Mouse (Mus musculus) olfactory bulb, adult 2 months (tissue): ENCODE measurements around the gene Abhd16a. TPM values are rescaled to one million over a fixed set of nuclear protein-coding genes. Genes with fewer than 3 reads are reported as not detected.

ENCODE experiments used
- H3K27ac ChIP-seq: fragments of 200-500 bp; 2 replicates; pipeline ENCODE4 v1.5.1; 2012; ENCODE audit warnings: low read depth, low read length; ENCODE audit not compliant: insufficient read depth
- H3K4me1 ChIP-seq: fragments of 200-500 bp; 2 replicates; pipeline ENCODE4 v1.6.1; 2012; ENCODE audit warnings: low read length; ENCODE audit not compliant: control insufficient read depth, insufficient read depth
- H3K4me3 ChIP-seq: fragments of 200-500 bp; 2 replicates; pipeline ENCODE4 v1.5.1; 2012; ENCODE audit warnings: mild to moderate bottlenecking, low read depth, low read length, moderate library complexity; ENCODE audit not compliant: insufficient read depth
- CTCF ChIP-seq: fragments of 200-500 bp; IDR thresholded peaks from 2 replicates; pipeline ENCODE4 v1.5.1; 2012; ENCODE audit warnings: low read depth, mild to moderate bottlenecking, low read length, moderate library complexity; ENCODE audit not compliant: insufficient read depth
- POLR2A ChIP-seq: fragments of 200-500 bp; IDR thresholded peaks from 2 replicates; pipeline ENCODE4 v1.6.1; 2012; ENCODE audit warnings: mild to moderate bottlenecking, low read depth, low read length, moderate library complexity; ENCODE audit not compliant: insufficient read depth
- WGBS: fragments of 180-500 bp; shearing (Covaris S2); methylation state at CpG from one replicate; pipeline ENCODE4 v1.1.7; 2018; 5-methylcytosine and 5-hydroxymethylcytosine counted together
- polyA plus RNA-seq: library from polyadenylated mRNA; stranded (reverse); fragments of >200 nt; gene quantifications from 2 replicates; pipeline ENCODE4 v1.2.4, GENCODE M21; 2012; ENCODE audit warnings: low replicate concordance; ENCODE audit not compliant: missing spikeins, insufficient read depth, insufficient read length

Gene Abhd16a
- polyA plus RNA-seq, result not detected in 2 replicates

DNA sequence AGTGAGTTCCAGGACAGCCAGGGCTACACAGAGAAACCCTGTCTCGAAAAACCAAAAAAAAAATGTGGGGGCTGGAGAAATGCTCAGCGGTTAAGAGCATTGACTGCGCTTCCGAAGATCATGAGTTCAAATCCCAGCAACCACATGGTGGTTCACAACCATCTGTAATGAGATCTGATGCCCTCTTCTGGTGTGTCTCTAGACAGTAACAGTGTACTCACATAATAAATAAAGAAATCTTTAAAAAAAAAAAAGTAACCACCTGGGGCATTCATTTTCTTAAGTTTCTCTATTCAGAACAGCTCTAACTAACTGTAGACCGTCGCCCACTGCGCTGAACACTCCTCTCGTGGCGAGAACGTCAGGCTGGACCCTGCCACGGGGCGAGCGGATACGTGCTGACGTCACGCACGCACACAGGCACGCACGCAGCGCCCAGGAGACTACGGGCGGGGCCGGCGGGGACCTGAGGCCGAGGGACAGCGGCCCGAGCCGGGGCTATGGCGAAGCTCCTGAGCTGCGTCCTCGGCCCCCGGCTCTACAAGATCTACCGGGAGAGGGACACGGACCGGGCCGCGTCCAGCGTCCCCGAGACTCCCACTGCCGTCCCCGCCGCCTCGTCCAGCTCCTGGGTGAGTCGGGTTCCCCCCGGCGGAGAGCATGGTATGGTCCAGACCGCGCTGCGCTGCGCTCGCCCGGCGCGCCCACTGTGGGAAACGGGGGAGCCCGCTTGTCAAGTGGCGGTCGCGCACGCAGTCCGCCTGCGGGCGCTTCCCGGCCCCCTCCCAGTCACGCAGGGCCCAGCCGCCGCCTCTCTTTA lies at the start of gene Abhd16a:
Abhd16a (plus strand) TSS at position 439 of the 820 bp plus-strand sequence.
- WGBS, result 2% methylated on average over 67 of the region's 67 CpGs
- Histone ChIP-seq H3K4me1 (peaks cover 12% of the 10 kb centered on the region), H3K27ac (peak within 1 kb of the TSS; percentile 99), H3K4me3 (peak within 1 kb of the TSS; percentile 78)
- TF ChIP-seq CTCF (no peak), POLR2A (peak; percentile 93)

- WGBS, result 84% methylated on average over 4 of the region's 4 CpGs
- Histone ChIP-seq H3K4me1 (peaks cover 10% of the 10 kb centered on the region), H3K4me3 (no peak overlapping the region), H3K27ac (no peak overlapping the region)
- no peak for TF ChIP-seq POLR2A
These were observed 45.3 kb upstream of the Abhd16a start for GRCm38 (mm10) chr17:35043794-35044193.

DNA sequence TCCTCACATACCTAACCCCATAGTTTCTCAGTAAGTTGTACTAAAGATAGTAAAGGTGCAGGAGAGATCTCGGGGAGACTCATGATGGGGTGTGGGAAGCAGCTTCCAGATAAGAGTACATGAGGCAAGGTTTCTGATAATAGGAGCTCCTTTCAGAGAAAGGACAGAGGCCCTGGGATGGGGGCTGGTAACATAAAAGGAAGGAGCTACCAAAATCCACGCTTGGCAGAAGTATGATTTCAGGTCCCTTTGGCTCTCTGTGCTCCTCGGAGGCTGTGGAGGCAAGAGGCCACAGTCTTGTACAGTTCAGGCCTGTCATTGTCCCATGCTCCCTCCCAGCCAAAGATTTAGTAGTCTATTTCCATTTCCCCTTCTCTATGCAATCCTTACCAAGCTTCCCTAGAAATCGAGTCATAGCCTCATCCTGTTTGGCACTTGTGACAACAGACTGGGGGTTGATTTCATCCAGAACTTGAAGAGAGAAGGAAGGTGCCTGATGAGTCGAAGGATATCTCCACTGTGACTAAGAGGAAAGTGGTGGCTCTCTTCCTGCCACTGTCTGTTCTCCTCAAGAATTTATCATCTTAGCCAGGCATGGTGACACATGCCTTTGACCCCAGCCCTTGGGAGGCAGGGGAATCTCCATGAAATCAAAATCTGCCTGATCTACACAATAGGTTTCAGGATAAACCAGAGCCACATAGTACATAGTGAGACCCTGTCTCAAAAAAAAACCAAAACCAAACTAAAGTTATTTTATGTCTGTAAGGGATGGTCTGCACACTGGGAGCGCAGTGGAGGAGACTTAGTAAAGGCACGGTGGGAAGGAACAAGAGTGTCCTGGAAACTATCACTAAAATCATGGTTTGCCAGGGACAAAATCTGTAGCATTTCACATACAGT lies 43.9 kb upstream of the Abhd16a start:
- no peak overlapping the region for H3K4me3 ChIP-seq
- WGBS, result 89% methylated on average over 7 of the region's 7 CpGs
- peaks cover 17% of the 10 kb centered on the region for H3K4me1 ChIP-seq
- H3K27ac ChIP-seq, result no peak overlapping the region
- TF ChIP-seq POLR2A (no peak), CTCF (no peak)

GRCm38 (mm10) chr17:35045807-35046680 lies 43.0 kb upstream of the Abhd16a start:
- TF ChIP-seq POLR2A (no peak), CTCF (no peak)
- Histone ChIP-seq H3K27ac (no peak overlapping the region), H3K4me3 (peak overlapping the region; percentile 73), H3K4me1 (peaks cover 23% of the 10 kb centered on the region)
- WGBS, result 6% methylated on average over 48 of the region's 48 CpGs

DNA sequence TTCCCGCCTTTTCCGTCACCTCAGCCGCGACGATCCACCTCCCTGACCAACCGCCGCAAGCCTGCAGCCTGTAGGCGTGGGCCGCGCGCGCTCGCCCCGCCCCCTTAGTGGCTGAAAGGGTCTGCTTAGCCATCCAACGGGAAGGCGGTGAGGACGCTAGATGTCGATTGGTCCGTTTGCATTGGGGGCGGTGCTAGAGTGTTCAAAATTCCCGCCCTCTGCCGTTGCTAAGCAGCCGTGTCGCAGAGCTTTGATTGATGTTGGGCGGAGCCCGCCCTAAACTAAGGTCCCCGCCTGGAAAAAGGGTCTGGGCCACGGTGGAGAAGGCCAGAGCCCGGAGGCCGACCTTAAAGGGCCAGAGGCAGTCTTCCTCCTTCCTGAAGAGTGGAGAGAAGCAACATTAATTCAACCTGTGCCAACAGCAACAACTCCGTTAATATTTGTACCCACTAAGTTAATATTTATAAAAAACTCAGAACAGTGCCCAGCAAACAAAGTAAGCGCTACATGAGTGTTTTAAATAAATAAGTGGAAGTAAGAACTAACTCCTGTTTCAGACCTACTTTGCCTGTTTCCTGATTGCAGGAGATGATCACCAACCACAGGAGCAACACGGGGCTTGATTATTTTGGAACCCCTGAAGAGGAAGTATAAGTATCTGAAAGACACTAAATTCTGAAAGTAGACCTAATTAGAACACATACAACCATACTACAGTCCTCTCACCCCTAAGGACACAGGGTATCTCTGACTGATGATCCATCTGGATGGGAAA lies 42.2 kb upstream of the Abhd16a start, which contains the start of gene Msh5:
Msh5 (minus strand) TSS at position 65 of the 775 bp plus-strand sequence.
- Histone ChIP-seq H3K4me3 (peak within 1 kb of the TSS; percentile 73), H3K27ac (no peak within 1 kb of the TSS), H3K4me1 (peaks cover 31% of the 10 kb centered on the region)
- no peak for TF ChIP-seq POLR2A
- TF ChIP-seq CTCF, result no peak
- 2% methylated on average over 33 of the region's 33 CpGs for WGBS

- Histone ChIP-seq H3K4me3 (no peak overlapping the region), H3K27ac (no peak overlapping the region), H3K4me1 (peaks cover 33% of the 10 kb centered on the region)
- WGBS, result 61% methylated on average over 1 of the region's 1 CpGs
- no peak for TF ChIP-seq CTCF
- no peak for TF ChIP-seq POLR2A
These were observed 41.4 kb upstream of the Abhd16a start for GRCm38 (mm10) chr17:35047688-35048087.

DNA sequence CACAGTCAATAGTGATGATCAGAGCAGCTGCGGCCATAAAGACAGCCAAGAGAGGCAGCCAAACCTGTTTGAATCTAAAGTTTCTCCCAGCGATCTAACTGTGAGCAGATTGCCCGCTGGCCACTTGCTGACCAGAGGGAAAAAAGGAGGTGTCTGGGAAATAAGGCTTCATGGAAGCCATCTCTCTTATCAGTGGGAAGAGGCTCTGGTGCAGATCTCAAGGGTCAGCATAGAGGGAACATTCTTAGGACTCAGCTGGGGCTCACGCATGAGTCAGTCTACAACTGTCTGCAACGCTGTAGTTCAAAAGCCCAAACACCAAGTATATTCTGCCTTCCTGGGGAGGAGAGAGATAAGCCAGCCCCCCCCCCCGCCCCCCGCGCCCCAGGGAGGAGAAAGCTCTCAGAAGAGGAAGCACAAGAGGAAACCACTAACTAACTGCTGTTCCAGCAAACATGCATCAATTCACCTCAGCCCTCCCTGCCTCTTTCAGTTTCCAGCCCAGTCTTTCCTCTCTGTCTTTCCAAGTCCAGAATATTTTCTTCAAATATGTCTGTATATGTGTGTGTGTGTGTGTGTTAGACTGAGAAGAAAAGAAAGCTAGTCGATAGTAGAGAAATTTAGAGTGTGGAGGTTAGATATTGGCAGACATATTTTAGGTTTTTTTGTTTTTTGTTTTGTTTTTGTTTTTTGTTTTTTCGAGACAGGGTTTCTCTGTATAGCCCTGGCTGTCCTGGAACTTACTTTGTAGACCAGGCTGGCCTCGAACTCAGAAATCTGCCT lies 40.7 kb upstream of the Abhd16a start:
- WGBS, result 51% methylated on average over 11 of the region's 11 CpGs
- no peak overlapping the region for H3K27ac ChIP-seq
- peaks cover 33% of the 10 kb centered on the region for H3K4me1 ChIP-seq
- TF ChIP-seq CTCF (no peak), POLR2A (no peak)
- no peak overlapping the region for H3K4me3 ChIP-seq
